Mouse (Mus musculus) sigmoid colon, adult 10 weeks (tissue): ENCODE results near the gene Sel1l2. TPM values are rescaled to one million over a fixed set of nuclear protein-coding genes. Genes with fewer than 3 reads are reported as not detected.

Experiments used
- polyA plus RNA-seq: library from polyadenylated mRNA; stranded (reverse); fragments of 350-450 nt; fragmentation: Illumina TruSeq; extraction: RNeasy Lipid Tissue Mini Kit (QIAGEN cat#74804); gene quantifications from one replicate; pipeline ENCODE4 v1.2.3, GENCODE M21; 2014; ENCODE audit warnings: low read depth, low replicate concordance

The Sel1l2 gene
- not detected for polyA plus RNA-seq

GRCm38 (mm10) chr2:140389525-140389924 is at the start of gene Sel1l2:
Gene Sel1l2, minus strand, starts transcription at chr2:140389706.

GRCm38 (mm10) chr2:140395179-140395578 is 5.7 kb upstream of the Sel1l2 start, which contains the start of gene Macrod2:
Gene Macrod2, plus strand, starts transcription at chr2:140395309.

Other genes with a start within 250 kb of the Sel1l2 start
- not detected for gene Gm17374, start 237.7 kb downstream of the Sel1l2 start, polyA plus RNA-seq
- gene Esf1, start 219.1 kb downstream of the Sel1l2 start, polyA plus RNA-seq = 59.3 TPM
- gene Ndufaf5, start 219.1 kb downstream of the Sel1l2 start, polyA plus RNA-seq = 21.6 TPM
- 34.8 TPM for gene Macrod2, start 5.6 kb upstream of the Sel1l2 start, polyA plus RNA-seq